Mouse (Mus musculus) lung, postnatal 0 days (tissue): ENCODE measurements around the gene Ifitm3.

ENCODE experiments used
- CTCF ChIP-seq: IDR thresholded peaks from 2 replicates; pipeline ENCODE4 v1.5.1; 2016; ENCODE audit warnings: antibody characterized with exemption, mild to moderate bottlenecking
- EP300 ChIP-seq: IDR thresholded peaks from 2 replicates; pipeline ENCODE4 v1.6.1; 2016; ENCODE audit warnings: antibody characterized with exemption, mild to moderate bottlenecking, control low read depth

DNA sequence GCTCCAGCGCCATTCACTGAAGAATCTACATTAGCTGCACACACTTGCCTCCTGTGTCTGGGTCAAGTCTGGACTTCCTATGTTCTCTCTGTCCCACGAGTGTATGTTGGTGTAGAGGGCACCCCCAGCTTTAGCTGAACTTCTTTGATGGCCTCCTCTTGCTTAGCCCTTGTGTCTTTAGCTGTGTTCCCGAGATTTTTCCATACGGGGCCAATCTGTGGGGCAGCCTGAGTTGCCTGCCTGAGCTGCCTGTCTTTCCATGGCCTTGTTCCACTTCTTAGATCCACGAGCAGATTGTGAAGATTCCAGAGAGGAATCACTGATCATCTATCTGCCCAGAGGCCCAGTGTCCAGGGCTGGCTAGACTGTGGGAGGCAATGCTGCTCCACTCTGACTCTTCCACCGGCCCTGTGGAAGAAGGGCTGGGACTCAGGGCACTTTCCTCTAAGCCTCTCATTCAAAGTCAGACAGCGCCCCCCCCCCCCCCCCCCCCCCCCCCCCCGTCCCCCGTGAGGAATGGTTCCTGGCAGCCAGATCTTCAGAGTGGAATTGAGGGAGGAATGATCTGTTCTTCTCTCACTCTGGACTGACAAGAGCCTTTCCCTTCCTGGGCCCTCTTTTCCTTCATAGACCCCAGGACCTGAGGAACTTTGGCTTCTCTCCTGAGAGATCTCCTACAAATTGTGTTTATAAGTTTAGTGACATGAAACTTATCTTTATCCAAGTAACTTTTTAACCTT lies 30.5 kb upstream of the Ifitm3 start:
- TF ChIP-seq CTCF (no peak), EP300 (no peak)
